16 mouse cellular contexts compared by ENCODE assay signal in the genomic region with DNA sequence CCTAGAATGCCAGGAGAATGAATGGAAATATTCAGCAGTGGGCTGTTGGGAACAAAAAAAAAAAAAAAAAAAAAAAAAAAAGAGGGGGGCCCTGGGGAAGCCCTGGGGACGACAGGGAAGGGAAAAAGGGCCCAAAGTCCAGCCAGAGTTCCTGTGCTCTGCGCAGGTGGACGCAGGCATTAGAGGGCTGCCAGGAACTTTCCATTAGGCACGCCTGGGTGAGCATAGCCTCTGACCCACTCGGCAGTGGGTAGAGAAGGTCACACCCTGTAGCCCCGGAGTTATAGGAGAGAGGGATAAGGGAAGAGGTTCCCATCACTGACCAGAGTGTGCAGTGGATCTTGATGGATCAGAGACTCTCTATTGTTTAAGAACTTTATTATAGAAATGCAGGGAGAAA.
"Had no signal": no experiment of that assay in that cellular context is flagged by ENCODE, and none has a peak within 500 bp of the region (broad histone marks: within the 10 kb centered on the region; RNA-seq: fewer than 3 reads in every experiment).

No protein-coding gene starts in this region.

- H3K4me3 ChIP-seq: hindbrain, embryonic 15.5 days; layer of hippocampus, adult 2 months; limb, embryonic 12.5 days; liver, embryonic 13.5 days; lung, embryonic 15.5 days; megakaryocyte, embryonic 14.5 days; neural tube, embryonic 13.5 days had no signal

- H3K27ac ChIP-seq: hindbrain, embryonic 15.5 days; kidney, postnatal 0 days; layer of hippocampus, adult 2 months; limb, embryonic 12.5 days; liver, embryonic 13.5 days; lung, embryonic 15.5 days; macrophage; neural tube, embryonic 13.5 days had no signal

- H3K27me3 ChIP-seq: hindbrain, embryonic 15.5 days; limb, embryonic 12.5 days; liver, embryonic 13.5 days; lung, embryonic 15.5 days; megakaryocyte, embryonic 14.5 days; neural tube, embryonic 13.5 days had no signal

- DNase-seq: liver; liver, embryonic 13.5 days; liver, postnatal 0 days; lung, postnatal 14 days; right cerebral cortex, postnatal 14 days; thymus, postnatal 14 days had no signal

- H3K4me1 ChIP-seq: hindbrain, embryonic 15.5 days; limb, embryonic 12.5 days; liver, embryonic 13.5 days; lung, embryonic 15.5 days; megakaryocyte, embryonic 14.5 days; neural tube, embryonic 13.5 days had no signal

- H3K4me2 ChIP-seq: hindbrain, embryonic 15.5 days; limb, embryonic 12.5 days; liver, embryonic 13.5 days; lung, embryonic 15.5 days; midbrain, embryonic 11.5 days; neural tube, embryonic 13.5 days had no signal

- H3K9ac ChIP-seq: hindbrain, embryonic 15.5 days; limb, embryonic 12.5 days; liver, embryonic 13.5 days; liver, postnatal 0 days; lung, embryonic 15.5 days; neural tube, embryonic 13.5 days had no signal

- H3K36me3 ChIP-seq: hindbrain, embryonic 15.5 days; limb, embryonic 12.5 days; liver, embryonic 13.5 days; lung, embryonic 15.5 days; neural tube, embryonic 13.5 days had no signal

- H3K9me3 ChIP-seq: hindbrain, embryonic 15.5 days; limb, embryonic 12.5 days; liver, embryonic 13.5 days; lung, embryonic 15.5 days; megakaryocyte, embryonic 14.5 days; neural tube, embryonic 13.5 days had no signal

- ATAC-seq: liver, postnatal 0 days; midbrain, embryonic 16.5 days had no signal
